Mouse (Mus musculus) forebrain, embryonic 10.5 days (tissue): Measurements from ENCODE around the gene Mog. TPM values are rescaled to one million over a fixed set of nuclear protein-coding genes. Genes with fewer than 3 reads are reported as not detected.
A peak's percentile ranks its signal among the peaks of the same experiment; 100 is the strongest.
"Not testable (repeated sequence)": the region's sequence is repeated elsewhere in the genome, so short reads cannot be mapped to it uniquely, and the experiment has no call there.

Experiments used
- DNase-seq: peaks from one replicate; pipeline ENCODE4 v3.0.0-alpha.2; 2017; ENCODE audit warnings: low spot score; ENCODE audit errors: extremely low spot score
- H3K27ac ChIP-seq: fragments of 300-500 bp; sonication (generic); 2 replicates; pipeline ENCODE4 v1.5.1; 2016; ENCODE audit warnings: mild to moderate bottlenecking
- H3K27me3 ChIP-seq: fragments of 300-500 bp; sonication (generic); 2 replicates; pipeline ENCODE4 v1.6.1; 2016; ENCODE audit warnings: mild to moderate bottlenecking; ENCODE audit not compliant: poor library complexity, severe bottlenecking
- H3K36me3 ChIP-seq: fragments of 300-500 bp; sonication (generic); replicated peaks from 2 replicates; pipeline ENCODE4 v1.6.1; 2016; ENCODE audit warnings: mild to moderate bottlenecking, moderate library complexity
- H3K4me1 ChIP-seq: fragments of 300-500 bp; sonication (generic); 2 replicates; pipeline ENCODE4 v1.6.1; 2016
- H3K4me3 ChIP-seq: fragments of 300-500 bp; sonication (generic); 2 replicates; pipeline ENCODE4 v1.5.1; 2016; ENCODE audit warnings: mild to moderate bottlenecking, moderate library complexity
- H3K9me3 ChIP-seq: fragments of 300-500 bp; sonication (generic); 2 replicates; pipeline ENCODE4 v1.6.1; 2016; ENCODE audit warnings: mild to moderate bottlenecking, moderate library complexity
- WGBS: fragments of 180-500 bp; shearing (Covaris S2); methylation state at CpG from one replicate; pipeline ENCODE4 v1.1.7; 2016; 5-methylcytosine and 5-hydroxymethylcytosine counted together
- polyA plus RNA-seq: library from polyadenylated mRNA; unstranded; fragments of >200 nt; fragmentation: Nextera tagmentation; extraction: Ambion mirVana; gene quantifications from 2 replicates; pipeline ENCODE4 v1.2.1, GENCODE M21; 2016

Gene Mog
- polyA plus RNA-seq, 1 experiment from 2014 or later, result 0.16 TPM

GRCm38 (mm10) chr17:37028683-37029120, 5.5 kb upstream of the Mog start:
- peaks cover 17% of the 10 kb centered on the region for H3K4me1 ChIP-seq
- no peaks in the 10 kb centered on the region for H3K9me3 ChIP-seq
- H3K27ac ChIP-seq, result peak overlapping the region; percentile 95
- H3K4me3 ChIP-seq, result peak overlapping the region; percentile 48
- DNase-seq, result peak; percentile 95
- under 1% methylated on average over 14 of the region's 14 CpGs for WGBS
- no peaks in the 10 kb centered on the region for H3K27me3 ChIP-seq
- H3K36me3 ChIP-seq, result no peaks in the 10 kb centered on the region

- H3K27me3 ChIP-seq, result no peaks in the 10 kb centered on the region
- DNase-seq, result no peak
- peaks cover 17% of the 10 kb centered on the region for H3K4me1 ChIP-seq
- 3% methylated on average over 10 of the region's 10 CpGs for WGBS
- no peaks in the 10 kb centered on the region for H3K9me3 ChIP-seq
- peak overlapping the region; percentile 48 for H3K4me3 ChIP-seq
- no peaks in the 10 kb centered on the region for H3K36me3 ChIP-seq
- peak overlapping the region; percentile 95 for H3K27ac ChIP-seq
These were observed 5.0 kb upstream of the Mog start for GRCm38 (mm10) chr17:37028212-37028611.

- no peak for DNase-seq
- Histone ChIP-seq H3K27ac (peak overlapping the region; percentile 95), H3K4me3 (no peak overlapping the region), H3K36me3 (no peaks in the 10 kb centered on the region), H3K9me3 (no peaks in the 10 kb centered on the region), H3K4me1 (peaks cover 17% of the 10 kb centered on the region), H3K27me3 (no peaks in the 10 kb centered on the region)
- 95% methylated on average over 4 of the region's 4 CpGs for WGBS
These were observed 4.3 kb upstream of the Mog start for GRCm38 (mm10) chr17:37027486-37027885.

- WGBS, result 92% methylated on average over 2 of the region's 2 CpGs
- H3K4me3 ChIP-seq, result no peak overlapping the region
- H3K27ac ChIP-seq, result peak overlapping the region; percentile 35; the same call in 1 of the 2 replicates
- no peak for DNase-seq
- H3K4me1 ChIP-seq, result peaks cover 17% of the 10 kb centered on the region
- no peaks in the 10 kb centered on the region for H3K27me3 ChIP-seq
- H3K36me3 ChIP-seq, result no peaks in the 10 kb centered on the region
- H3K9me3 ChIP-seq, result no peaks in the 10 kb centered on the region
These were observed 3.2 kb upstream of the Mog start for GRCm38 (mm10) chr17:37026425-37026824.

- not testable (repeated sequence) for H3K36me3 ChIP-seq, H3K9me3 ChIP-seq, H3K27ac ChIP-seq, H3K4me3 ChIP-seq, H3K27me3 ChIP-seq, DNase-seq
- 96% methylated on average over 5 of the region's 5 CpGs for WGBS
- peaks cover 11% of the 10 kb centered on the region; the same call in 1 of the 2 replicates for H3K4me1 ChIP-seq
These were observed 4.0 kb downstream of the Mog start for GRCm38 (mm10) chr17:37019242-37019641.

- Histone ChIP-seq H3K4me1 (peaks cover 11% of the 10 kb centered on the region; the same call in 1 of the 2 replicates), H3K9me3 (no peaks in the 10 kb centered on the region), H3K4me3 (no peak overlapping the region), H3K27ac (no peak overlapping the region), H3K36me3 (no peaks in the 10 kb centered on the region), H3K27me3 (no peaks in the 10 kb centered on the region)
- no peak for DNase-seq
- WGBS, result 85% methylated on average over 3 of the region's 3 CpGs
These were observed 4.9 kb downstream of the Mog start for GRCm38 (mm10) chr17:37018328-37018727.

GRCm38 (mm10) chr17:37016333-37016732, 6.9 kb downstream of the Mog start:
- Histone ChIP-seq H3K27ac (no peak overlapping the region), H3K4me1 (peaks cover 11% of the 10 kb centered on the region; the same call in 1 of the 2 replicates), H3K36me3 (peaks cover 10% of the 10 kb centered on the region), H3K27me3 (no peaks in the 10 kb centered on the region), H3K9me3 (no peaks in the 10 kb centered on the region), H3K4me3 (no peak overlapping the region)
- DNase-seq, result no peak

GRCm38 (mm10) chr17:37012141-37012540, 11.1 kb downstream of the Mog start:
- H3K4me1 ChIP-seq, result no peaks in the 10 kb centered on the region
- peaks cover 52% of the 10 kb centered on the region for H3K36me3 ChIP-seq
- H3K9me3 ChIP-seq, result no peaks in the 10 kb centered on the region
- 78% methylated on average over 5 of the region's 5 CpGs for WGBS
- no peaks in the 10 kb centered on the region for H3K27me3 ChIP-seq
- H3K27ac ChIP-seq, result no peak overlapping the region
- DNase-seq, result no peak
- no peak overlapping the region for H3K4me3 ChIP-seq

- Histone ChIP-seq H3K27ac (no peak overlapping the region), H3K4me3 (no peak overlapping the region), H3K27me3 (no peaks in the 10 kb centered on the region), H3K36me3 (peaks cover 57% of the 10 kb centered on the region), H3K9me3 (no peaks in the 10 kb centered on the region), H3K4me1 (no peaks in the 10 kb centered on the region)
- WGBS, result 87% methylated on average over 3 of the region's 3 CpGs
- no peak for DNase-seq
These were observed 11.5 kb downstream of the Mog start for GRCm38 (mm10) chr17:37011719-37012118.

GRCm38 (mm10) chr17:37009460-37010042, 13.6 kb downstream of the Mog start:
- 93% methylated on average over 17 of the region's 17 CpGs for WGBS
- H3K27me3 ChIP-seq, result no peaks in the 10 kb centered on the region
- no peak overlapping the region for H3K4me3 ChIP-seq
- H3K36me3 ChIP-seq, result peaks cover 78% of the 10 kb centered on the region
- H3K9me3 ChIP-seq, result no peaks in the 10 kb centered on the region
- H3K4me1 ChIP-seq, result no peaks in the 10 kb centered on the region
- H3K27ac ChIP-seq, result no peak overlapping the region
- no peak for DNase-seq

- no peak for DNase-seq
- Histone ChIP-seq H3K36me3 (peaks cover 81% of the 10 kb centered on the region), H3K9me3 (no peaks in the 10 kb centered on the region), H3K27ac (no peak overlapping the region), H3K4me1 (peaks cover 10% of the 10 kb centered on the region), H3K27me3 (no peaks in the 10 kb centered on the region), H3K4me3 (no peak overlapping the region)
- 92% methylated on average over 6 of the region's 6 CpGs for WGBS
These were observed 15.0 kb downstream of the Mog start for GRCm38 (mm10) chr17:37008161-37008560.

- Histone ChIP-seq H3K9me3 (no peaks in the 10 kb centered on the region), H3K27ac (peak overlapping the region; percentile 97), H3K4me1 (peaks cover 23% of the 10 kb centered on the region), H3K27me3 (no peaks in the 10 kb centered on the region), H3K4me3 (peak overlapping the region; percentile 80), H3K36me3 (peaks cover 41% of the 10 kb centered on the region)
- DNase-seq, result no peak
- 60% methylated on average over 4 of the region's 4 CpGs for WGBS
These were observed 19.8 kb downstream of the Mog start for GRCm38 (mm10) chr17:37003366-37003765.

- H3K9me3 ChIP-seq, result no peaks in the 10 kb centered on the region
- DNase-seq, result peak; percentile 73
- WGBS, result under 1% methylated on average over 49 of the region's 49 CpGs
- no peaks in the 10 kb centered on the region for H3K27me3 ChIP-seq
- H3K4me3 ChIP-seq, result peak overlapping the region; percentile 80
- H3K4me1 ChIP-seq, result peaks cover 23% of the 10 kb centered on the region
- peaks cover 34% of the 10 kb centered on the region for H3K36me3 ChIP-seq
- peak overlapping the region; percentile 97 for H3K27ac ChIP-seq
These were observed 20.6 kb downstream of the Mog start for GRCm38 (mm10) chr17:37002364-37003330.
